Mouse (Mus musculus) Patski (cell line): ENCODE results near the gene Gm28308. TPM values are rescaled to one million over a fixed set of nuclear protein-coding genes. Genes with fewer than 3 reads are reported as not detected.
A peak's percentile ranks its signal among the peaks of the same experiment; 100 is the strongest.

Experiments
- ATAC-seq: fragments of 100-300 bp; one replicate; pipeline ENCODE4 v1.8.0; 2021
- CTCF ChIA-PET: fragments of 350-600 bp; sonication (Branson Sonifier 250); formaldehyde crosslinking; loops from one replicate; lab custom pipeline; 2022; ENCODE audit warnings: inconsistent platforms; lab: Charles Lee
- POLR2A ChIA-PET: fragments of 350-600 bp; sonication (Branson Sonifier 250); formaldehyde crosslinking; loops from one replicate; lab custom pipeline; 2022; ENCODE audit warnings: antibody characterized with exemption, inconsistent platforms; lab: Charles Lee
- DNase-seq: peaks from one replicate; pipeline ENCODE4 v3.0.0-alpha.2; 2011; ENCODE audit warnings: low read depth, low spot score
- H3K27me3 ChIP-seq: fragments of 371-371 bp; one replicate; pipeline ENCODE4 v1.5.1; 2021
- CTCF ChIP-seq: fragments of 100-300 bp; IDR thresholded peaks from one replicate; pipeline ENCODE4 v1.5.1; 2021
- in situ Hi-C: fragments of 300-500 bp; cut with MboI; formaldehyde crosslinking; loops from 3 replicates; pipeline ENCODE4 v1.11.1; 2018; ENCODE audit warnings: low pct_unique_long_range_greater_than_20kb, mixed read lengths
- polyA plus RNA-seq: library from polyadenylated mRNA; unstranded; gene quantifications from one replicate; pipeline ENCODE4 v1.2.3, GENCODE M21; 2021

Gene Gm28308
- polyA plus RNA-seq, 1 experiment from 2014 or later, result 8.7 TPM

GRCm38 (mm10) chr6:52223939-52224760 lies 11.0 kb upstream of the Gm28308 start:
- ATAC-seq, result no peak
- POLR2A ChIA-PET, result interaction anchor here (0.6 to 37.4 kb wide), 5 partner anchors 12 to 123 kb away, joined by 5 to 778 read pairs (median 153); partner anchors contain the start of genes 5730596B20Rik, Gm28308, Hoxa10 and Hoxa11
- H3K27me3 ChIP-seq, result no peaks in the 10 kb centered on the region

GRCm38 (mm10) chr6:52222729-52223128 lies 9.6 kb upstream of the Gm28308 start:
- no peak for TF ChIP-seq CTCF
- in situ Hi-C loops, result loop anchor here (5.0 to 25.0 kb wide), 6 partner anchors 48 to 1048 kb away; partner anchors contain the start of genes 5730596B20Rik and Cbx3
- ChIA-PET POLR2A (interaction anchor here (1.1 to 37.4 kb wide), 5 partner anchors 11 to 232 kb away, joined by 3 to 778 read pairs (median 153); partner anchors contain the start of genes 5730596B20Rik, Gm28308, Hoxa10 and Hoxa11), CTCF (interaction anchor here (0.6 to 5.0 kb wide), 11 partner anchors 8 to 346 kb away, joined by 3 to 21 read pairs (median 5); partner anchors contain the start of genes Gm28308, Hoxa11, Hoxa3 and Hoxa9)
- ATAC-seq, result no peak
- no peak for DNase-seq
- H3K27me3 ChIP-seq, result no peaks in the 10 kb centered on the region

More at GRCm38 (mm10) chr6:52223939-52224760, 11.0 kb upstream of the Gm28308 start:
- DNase-seq, result no peak
- no peak for TF ChIP-seq CTCF
- CTCF ChIA-PET, result interaction anchor here (0.7 to 3.7 kb wide), 11 partner anchors 9 to 1023 kb away, joined by 3 to 21 read pairs (median 5); partner anchors contain the start of genes 5730596B20Rik, Gm28308, Hoxa3 and Hoxa5
- in situ Hi-C loops, result loop anchor here (5.0 to 25.0 kb wide), 6 partner anchors 49 to 1049 kb away; partner anchors contain the start of genes 5730596B20Rik and Cbx3

GRCm38 (mm10) chr6:52221993-52222685 lies 9.0 kb upstream of the Gm28308 start:
- no peaks in the 10 kb centered on the region for H3K27me3 ChIP-seq

DNA sequence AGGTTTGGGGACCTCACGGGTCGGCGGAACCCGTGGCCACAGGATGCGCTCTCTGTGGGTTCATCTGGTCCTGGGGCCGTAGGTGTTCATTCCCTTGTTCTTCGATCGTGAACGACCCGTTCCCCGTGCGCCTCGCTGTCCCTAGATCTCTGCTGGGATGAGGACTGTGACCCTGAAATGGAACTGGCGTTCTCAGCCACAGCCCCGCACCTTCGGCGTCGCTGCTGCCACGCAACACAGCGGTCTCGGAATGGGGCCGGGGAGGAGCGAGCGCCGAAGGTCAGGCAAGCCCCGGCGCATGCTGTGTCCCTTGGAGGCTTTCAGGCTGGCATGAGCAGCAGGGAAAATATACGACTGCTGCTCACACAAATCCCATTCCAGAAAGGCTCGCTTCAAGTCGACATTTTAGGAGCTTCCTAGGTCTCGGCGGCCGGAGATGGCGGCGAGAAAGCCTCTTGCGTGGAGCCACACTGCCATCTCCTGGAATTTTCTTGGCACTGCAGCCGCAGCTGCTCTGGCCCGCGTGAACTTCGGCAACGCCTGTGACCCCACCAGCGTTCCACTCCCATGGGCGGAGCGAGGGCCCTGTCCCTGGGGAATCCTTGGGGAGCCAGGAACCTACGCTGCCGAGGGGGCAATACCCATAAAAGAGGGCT lies 8.3 kb upstream of the Gm28308 start, which contains the start of gene Hoxa7:
Gene Hoxa7, minus strand, starts transcription at position 518 of the 656 bp plus-strand sequence.
- no peak for TF ChIP-seq CTCF
- H3K27me3 ChIP-seq, result no peaks in the 10 kb centered on the region
- DNase-seq (peak; percentile 91), ATAC-seq (peak; percentile 57)
- CTCF ChIA-PET, result interaction anchor here (0.8 to 5.0 kb wide), 16 partner anchors 7 to 1015 kb away, joined by 3 to 21 read pairs (median 5); partner anchors contain the start of genes Gm28308, Hoxa10, Hoxa3 and Hoxa9
- POLR2A ChIA-PET, result interaction anchor here (1.4 to 37.4 kb wide), 5 partner anchors 9 to 220 kb away, joined by 3 to 778 read pairs (median 153); partner anchors contain the start of genes 5730596B20Rik, Gm28308, Hoxa10 and Hoxa11
- in situ Hi-C loops, result loop anchor here (5.0 to 25.0 kb wide), 6 partner anchors 47 to 1047 kb away; partner anchors contain the start of genes 5730596B20Rik and Cbx3

More at GRCm38 (mm10) chr6:52221993-52222685, 9.0 kb upstream of the Gm28308 start:
- no peak for TF ChIP-seq CTCF
- in situ Hi-C loops, result loop anchor here (5.0 to 25.0 kb wide), 6 partner anchors 47 to 1047 kb away; partner anchors contain the start of genes 5730596B20Rik and Cbx3
- ChIA-PET POLR2A (interaction anchor here (1.1 to 37.4 kb wide), 7 partner anchors 10 to 231 kb away, joined by 3 to 778 read pairs (median 4); partner anchors contain the start of genes 5730596B20Rik, Gm28308, Hoxa10 and Hoxa11), CTCF (interaction anchor here (0.6 to 5.0 kb wide), 17 partner anchors 8 to 1015 kb away, joined by 3 to 21 read pairs (median 5); partner anchors contain the start of genes Gm28308, Hoxa10, Hoxa11 and Hoxa3)
- DNase-seq (no peak), ATAC-seq (peak; percentile 41)

GRCm38 (mm10) chr6:52220865-52221310 lies 7.7 kb upstream of the Gm28308 start:
- no peaks in the 10 kb centered on the region for H3K27me3 ChIP-seq
- POLR2A ChIA-PET, result interaction anchor here (1.4 to 37.4 kb wide), 5 partner anchors 9 to 219 kb away, joined by 3 to 778 read pairs (median 153); partner anchors contain the start of genes 5730596B20Rik, Gm28308, Hoxa10 and Hoxa11
- in situ Hi-C loops, result loop anchor here (5.0 to 25.0 kb wide), 6 partner anchors 46 to 1046 kb away; partner anchors contain the start of genes 5730596B20Rik and Cbx3
- ATAC-seq, result no peak
- DNase-seq, result no peak
- CTCF ChIA-PET, result interaction anchor here (0.9 to 5.0 kb wide), 13 partner anchors 7 to 1014 kb away, joined by 3 to 23 read pairs (median 6); partner anchors contain the start of genes Gm28308, Hoxa10, Hoxa3 and Hoxa9
- no peak for TF ChIP-seq CTCF

DNA sequence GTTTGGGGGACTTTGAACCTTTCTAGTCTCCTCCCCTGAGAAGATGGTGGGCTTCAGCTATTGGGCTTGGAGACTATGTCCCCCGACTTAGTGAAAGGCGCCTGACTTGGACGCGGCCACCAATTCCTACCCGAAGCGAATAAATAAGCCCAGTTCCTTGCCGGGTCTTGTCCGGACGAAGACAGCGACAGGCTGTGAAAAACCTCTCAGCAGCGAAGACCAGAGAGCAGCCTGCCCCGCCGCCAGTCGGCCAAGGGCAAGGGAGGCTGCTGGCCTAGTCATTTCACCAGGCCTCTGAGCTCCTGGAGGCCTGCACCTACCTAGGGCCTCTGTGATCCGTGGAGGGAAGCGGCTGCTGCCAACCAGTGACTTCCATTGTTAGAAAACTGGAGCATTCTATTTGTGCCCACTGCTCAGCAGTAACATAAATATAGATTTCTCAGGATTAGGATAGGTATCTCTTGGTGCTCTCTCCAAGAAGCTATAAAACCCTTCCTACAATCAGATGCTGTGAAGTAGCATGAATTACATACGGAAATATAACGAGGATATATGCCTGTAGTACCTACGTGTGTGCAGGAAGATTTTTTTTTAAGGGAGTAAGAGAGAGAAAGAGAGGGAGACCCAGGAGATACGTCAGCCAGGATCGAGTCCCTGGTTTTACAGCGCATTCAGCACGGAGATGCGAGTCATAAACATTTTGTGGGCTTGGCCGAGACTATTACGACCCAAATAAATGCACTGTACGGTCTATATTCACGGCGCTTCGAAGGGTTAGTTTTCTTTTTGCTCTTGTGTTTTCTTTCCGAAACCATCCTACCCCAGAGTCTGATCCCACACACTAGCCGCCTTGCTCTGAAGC lies 7.1 kb upstream of the Gm28308 start:
- in situ Hi-C loops, result loop anchor here (5.0 to 25.0 kb wide), 6 partner anchors 45 to 1045 kb away; partner anchors contain the start of genes 5730596B20Rik and Cbx3
- no peak for TF ChIP-seq CTCF
- ChIA-PET CTCF (interaction anchor here (1.0 to 5.0 kb wide), 11 partner anchors 9 to 344 kb away, joined by 3 to 23 read pairs (median 8); partner anchors contain the start of genes Hoxa10 and Hoxa9), POLR2A (interaction anchor here (1.2 to 37.4 kb wide), 6 partner anchors 8 to 360 kb away, joined by 3 to 778 read pairs (median 78); partner anchors contain the start of genes 5730596B20Rik, Gm28308, Hoxa10 and Hoxa11)
- no peaks in the 10 kb centered on the region for H3K27me3 ChIP-seq
- ATAC-seq (no peak), DNase-seq (no peak)

DNA sequence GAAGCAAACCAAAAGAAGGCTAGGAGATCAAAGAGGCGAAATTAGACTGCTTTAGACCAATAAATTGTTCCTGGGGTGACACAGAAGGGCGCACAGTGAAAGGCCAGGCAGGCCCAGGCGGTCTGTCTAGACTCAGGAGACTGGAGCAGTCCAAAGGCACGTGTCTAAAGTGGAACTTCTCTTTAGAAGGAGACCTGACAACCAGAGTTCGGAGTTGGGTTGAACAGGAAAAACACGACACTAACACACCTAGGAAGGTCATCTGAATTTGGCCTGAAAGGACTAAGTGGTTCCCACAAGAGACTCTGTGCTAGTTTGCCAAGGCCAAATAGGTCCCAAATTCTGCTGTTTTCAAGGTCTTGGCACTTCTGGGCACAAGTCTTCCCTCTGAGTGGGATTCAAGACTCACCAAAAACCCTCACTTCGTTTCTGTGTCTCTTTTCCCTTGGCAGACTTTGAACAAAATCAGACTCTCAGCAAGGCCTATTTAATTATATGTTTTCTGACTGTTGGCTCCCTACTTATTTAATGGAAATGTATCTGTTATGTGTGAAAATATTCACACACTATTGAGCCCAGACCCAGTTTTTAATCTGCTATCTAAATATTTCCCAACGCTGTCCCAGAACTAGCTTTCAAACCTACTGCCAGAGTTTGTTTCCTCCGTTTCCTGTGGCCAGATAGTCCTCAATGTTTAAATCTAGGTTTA lies 6.2 kb upstream of the Gm28308 start:
- H3K27me3 ChIP-seq, result no peaks in the 10 kb centered on the region
- DNase-seq, result no peak
- in situ Hi-C loops, result loop anchor here (5.0 to 25.0 kb wide), 2 partner anchors 507 to 632 kb away; no protein-coding TSS in a partner anchor

More for the DNA sequence above, 6.2 kb upstream of the Gm28308 start:
- POLR2A ChIA-PET, result interaction anchor here (1.2 to 37.4 kb wide), 6 partner anchors 7 to 360 kb away, joined by 3 to 778 read pairs (median 80); partner anchors contain the start of genes 5730596B20Rik, Gm28308, Hoxa10 and Hoxa11
- CTCF ChIA-PET, result interaction anchor here (1.0 to 5.0 kb wide), 11 partner anchors 8 to 343 kb away, joined by 3 to 23 read pairs (median 7); partner anchors contain the start of genes 5730596B20Rik, Hoxa10 and Hoxa9
- ATAC-seq, result no peak
- TF ChIP-seq CTCF, result no peak
